Mouse (Mus musculus): Measurements from ENCODE around the gene Prkab1. TPM values are rescaled to one million over a fixed set of nuclear protein-coding genes. Genes with fewer than 3 reads are reported as not detected.

Gene Prkab1
- total and polyA plus RNA-seq, 3 experiments: 109 to 175 TPM; not detected in 1

GRCm38 (mm10) chr5:116021552-116021951, 2.8 kb downstream of the Prkab1 start (continued):
- TF ChIP-seq POLR2A (IDR thresholded peaks at IDR 0.05; ENCODE audit: control insufficient read depth in 1 of 2, insufficient read depth in 1 of 2, low read depth in 1 of 2, low read length in 2 of 2, poor library complexity in 1 of 2) (peak in 1 of 2 experiments; percentile 46; a peak in 1 of 4 replicates), JUND (IDR thresholded peaks at IDR 0.05; ENCODE audit: low read depth, low read length) (no peak), ETS1 (IDR thresholded peaks at IDR 0.05; ENCODE audit: low read depth, low read length) (peak; percentile 96), KAT2A (conservative IDR thresholded peaks at IDR 0.05; ENCODE audit: low read depth, low read length) (no peak), POLR2AphosphoS5 (IDR thresholded peaks at IDR 0.05; ENCODE audit: borderline replicate concordance, low read depth, low read length) (no peak), NRF1 (IDR thresholded peaks at IDR 0.05; ENCODE audit: insufficient read depth, low read depth, low read length, poor library complexity, severe bottlenecking) (no peak), RCOR1 (IDR thresholded peaks at IDR 0.05; ENCODE audit: low read depth, low read length) (peak; percentile 54; the same call in 1 of the 2 replicates), GATA1 (IDR thresholded peaks at IDR 0.05; ENCODE audit: low read depth, low read length) (peak; percentile 92), SIN3A (IDR thresholded peaks at IDR 0.05; ENCODE audit: low read length) (peak; percentile 84), ZC3H11A (IDR thresholded peaks at IDR 0.05; ENCODE audit: low read depth, low read length) (no peak), ZMIZ1 (IDR thresholded peaks at IDR 0.05; ENCODE audit: low read depth, low read length) (no peak), SMC3 (IDR thresholded peaks at IDR 0.05; ENCODE audit: low read depth, low read length) (no peak), ELF1 (IDR thresholded peaks at IDR 0.05; ENCODE audit: low read depth, low read length) (peak; percentile 36; the same call in 1 of the 2 replicates), CHD2 (IDR thresholded peaks at IDR 0.05; ENCODE audit: low read length) (no peak), HCFC1 (IDR thresholded peaks at IDR 0.05; ENCODE audit: low read depth, low read length) (peak; percentile 39; the same call in 1 of the 2 replicates), RAD21 (IDR thresholded peaks at IDR 0.05; ENCODE audit: low read depth, low read length) (no peak), MAFK (IDR thresholded peaks at IDR 0.05; ENCODE audit: borderline replicate concordance, low read depth, low read length) (no peak), USF2 (IDR thresholded peaks at IDR 0.05; ENCODE audit: borderline replicate concordance in 1 of 2, insufficient read depth in 1 of 2, low read depth in 1 of 2, low read length in 2 of 2) (no peak), UBTF (IDR thresholded peaks at IDR 0.05; ENCODE audit: borderline replicate concordance, insufficient read depth, low read depth, low read length) (0 out of 2 replicates have a peak, but pooled peaks have one; percentile 56), MXI1 (IDR thresholded peaks at IDR 0.05; ENCODE audit: low read depth, low read length) (peak; percentile 97), TCF12 (IDR thresholded peaks at IDR 0.05; ENCODE audit: low read depth, low read length) (peak; percentile 98)

DNA sequence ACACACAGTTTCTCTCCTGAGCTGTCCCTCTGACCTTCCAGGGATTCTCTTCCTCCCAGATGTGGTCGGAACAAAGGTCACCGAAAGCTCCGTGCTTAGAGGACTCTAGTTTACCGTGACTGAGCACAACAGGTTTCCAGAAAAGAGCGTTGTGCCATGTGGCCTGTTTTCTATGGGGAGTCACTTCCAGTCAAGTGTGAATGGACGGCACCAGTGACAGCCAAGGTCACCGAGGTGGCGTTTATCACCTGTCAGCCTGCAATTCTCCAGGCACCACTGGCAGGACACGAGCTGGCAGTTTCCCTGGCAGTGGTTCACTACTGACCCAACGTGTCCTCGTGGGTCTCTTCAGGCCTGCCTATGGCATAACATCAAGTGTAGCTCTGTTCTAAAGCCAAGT, 4.9 kb downstream of the Prkab1 start:
- no peak for DNase-seq (ENCODE audit: low read depth, low spot score)
- Histone ChIP-seq H3K36me3 (ENCODE audit: control insufficient read depth in 1 of 2, insufficient read depth in 2 of 2, low read length in 2 of 2) (peaks cover 24 to 25% of the 10 kb centered on the region in 2 experiments), H3K9ac (ENCODE audit: control insufficient read depth, low read depth, low read length, poor library complexity, severe bottlenecking) (no peak overlapping the region), H3K4me3 (ENCODE audit: control insufficient read depth in 1 of 2, insufficient read depth in 1 of 2, low read depth in 2 of 2, low read length in 2 of 2) (no peak overlapping the region), H3K27ac (ENCODE audit: control insufficient read depth, low read depth, low read length) (0 out of 2 replicates have a peak overlapping the region, but pooled peaks have one; percentile 29), H3K4me1 (ENCODE audit: control insufficient read depth in 1 of 2, insufficient read depth in 2 of 2, low read length in 2 of 2) (peaks cover 8 to 22% of the 10 kb centered on the region in 2 experiments), H3K27me3 (ENCODE audit: control insufficient read depth in 1 of 2, insufficient read depth in 2 of 2, low read length in 2 of 2) (no peaks in the 10 kb centered on the region), H3K79me2 (ENCODE audit: control insufficient read depth, insufficient read depth, low read length, poor library complexity) (peaks cover 28% of the 10 kb centered on the region), H3K9me3 (replicated peaks; ENCODE audit: insufficient read depth, low read length) (no peaks in the 10 kb centered on the region)
- TF ChIP-seq UBTF (IDR thresholded peaks at IDR 0.05; ENCODE audit: borderline replicate concordance, insufficient read depth, low read depth, low read length) (no peak), SIN3A (IDR thresholded peaks at IDR 0.05; ENCODE audit: low read length) (no peak), MAFK (IDR thresholded peaks at IDR 0.05; ENCODE audit: borderline replicate concordance, low read depth, low read length) (no peak), MEF2A (IDR thresholded peaks at IDR 0.05; ENCODE audit: extremely low read depth, insufficient replicate concordance, low read depth, low read length, poor library complexity, severe bottlenecking) (no peak), POLR2A (IDR thresholded peaks at IDR 0.05; ENCODE audit: control insufficient read depth in 1 of 2, insufficient read depth in 1 of 2, low read depth in 1 of 2, low read length in 2 of 2, poor library complexity in 1 of 2) (no peak), ZKSCAN1 (IDR thresholded peaks at IDR 0.05; ENCODE audit: low read depth, low read length) (no peak), GATA1 (IDR thresholded peaks at IDR 0.05; ENCODE audit: low read depth, low read length) (no peak)
